Mouse (Mus musculus) frontal cortex, adult (tissue): ENCODE measurements at regions not wholly inside any gene's neighbourhood (a gene's known extent, or its start where the extent isn't known, plus 50 kb on each side); places are given as distances from the start of the nearest gene placed in this dataset.
A peak's percentile ranks its signal among the peaks of the same experiment; 100 is the strongest.

ENCODE experiments used
- ATAC-seq: cut with Nextera tagmentation; 2 replicates; pipeline ENCODE4 v1.9.2; 2017; ENCODE audit warnings: mild to moderate bottlenecking, moderate library complexity, mixed read lengths; ENCODE audit not compliant: low TSS enrichment

- ATAC-seq, result no peak
These were observed 1298.4 kb upstream of the A1bg start for GRCm38 (mm10) chr15:62221024-62221819.

DNA sequence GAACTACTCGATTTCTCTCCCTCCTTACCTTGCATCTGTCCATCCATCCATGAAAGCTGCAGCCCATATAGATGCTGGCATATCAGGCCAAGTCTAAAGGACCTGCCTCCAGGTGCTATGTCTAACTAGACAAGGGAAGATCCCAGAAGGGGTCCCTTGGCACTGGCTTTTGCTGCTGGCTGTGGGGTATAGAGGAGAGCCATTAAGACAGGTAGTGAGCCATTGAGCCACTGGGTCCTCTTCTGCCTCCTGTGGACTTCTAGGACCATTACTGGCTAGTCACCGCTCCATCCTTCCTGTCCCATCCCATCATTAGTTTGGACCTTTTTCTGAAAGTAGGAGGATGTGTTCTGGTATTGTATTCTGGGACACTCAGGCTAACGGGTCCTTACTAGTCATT, 1297.8 kb upstream of the A1bg start:
- ATAC-seq, result no peak

- no peak for ATAC-seq
These were observed 1297.2 kb upstream of the A1bg start for GRCm38 (mm10) chr15:62219934-62220540.

GRCm38 (mm10) chr15:62218346-62219080, 1295.7 kb upstream of the A1bg start:
- ATAC-seq, result no peak

- ATAC-seq, result no peak
These were observed 1294.1 kb upstream of the A1bg start for GRCm38 (mm10) chr15:62216688-62217477.

- ATAC-seq, result 0 out of 2 replicates have a peak, but pooled peaks have one; percentile 20
These were observed 1293.0 kb upstream of the A1bg start for GRCm38 (mm10) chr15:62215616-62216398.

DNA sequence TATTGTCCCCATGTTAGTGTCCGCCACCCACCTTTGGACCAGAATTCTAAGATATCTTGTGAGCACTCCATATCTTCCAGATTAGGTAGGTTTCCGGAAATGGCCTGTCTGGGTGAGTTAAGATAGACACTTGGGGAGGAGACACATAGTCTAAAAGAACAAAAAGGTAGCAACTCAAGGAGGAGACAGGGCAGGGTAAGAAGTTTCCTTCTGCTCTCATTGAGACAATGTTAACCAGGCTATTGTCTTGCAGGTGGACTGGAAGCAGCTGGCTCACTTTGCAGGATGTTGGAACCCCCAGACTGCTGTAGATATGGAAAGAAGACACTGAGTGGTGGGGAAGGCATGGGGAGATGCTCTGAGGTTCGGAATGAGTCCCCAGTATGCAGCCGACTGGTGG, 1291.5 kb upstream of the A1bg start:
- ATAC-seq, result no peak

DNA sequence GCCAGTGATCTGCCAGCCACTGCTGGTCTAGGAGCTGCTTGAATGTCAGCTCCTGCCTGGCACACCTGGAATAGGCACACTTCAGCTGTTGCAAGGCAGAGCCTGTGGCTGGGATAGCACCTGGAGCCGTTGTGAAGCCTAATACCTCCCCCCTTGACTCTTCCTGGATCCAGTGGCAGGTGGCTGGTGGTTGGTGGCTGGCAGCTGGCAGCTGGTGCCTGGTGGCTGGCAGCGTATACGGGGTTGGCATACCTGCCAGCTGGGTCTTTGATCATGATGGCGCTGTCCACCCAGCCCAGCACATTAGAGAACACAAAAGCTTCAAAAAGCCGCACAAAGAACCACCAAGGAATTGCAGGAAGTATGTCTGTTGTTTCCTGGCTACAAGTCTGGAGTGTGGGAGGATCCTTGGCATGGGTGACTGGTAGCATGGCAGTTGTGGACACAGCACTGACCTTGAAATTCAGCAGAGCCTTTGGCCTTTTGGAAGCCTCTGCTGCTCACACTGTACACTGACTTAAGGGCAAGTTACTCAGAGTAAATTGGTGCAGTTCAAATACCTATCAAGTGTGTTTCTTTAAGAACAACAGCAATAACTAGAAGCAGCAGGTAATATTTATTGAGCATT, 1289.6 kb upstream of the A1bg start:
- ATAC-seq, result no peak

- no peak for ATAC-seq
These were observed 1287.2 kb upstream of the A1bg start for GRCm38 (mm10) chr15:62209881-62210481.

DNA sequence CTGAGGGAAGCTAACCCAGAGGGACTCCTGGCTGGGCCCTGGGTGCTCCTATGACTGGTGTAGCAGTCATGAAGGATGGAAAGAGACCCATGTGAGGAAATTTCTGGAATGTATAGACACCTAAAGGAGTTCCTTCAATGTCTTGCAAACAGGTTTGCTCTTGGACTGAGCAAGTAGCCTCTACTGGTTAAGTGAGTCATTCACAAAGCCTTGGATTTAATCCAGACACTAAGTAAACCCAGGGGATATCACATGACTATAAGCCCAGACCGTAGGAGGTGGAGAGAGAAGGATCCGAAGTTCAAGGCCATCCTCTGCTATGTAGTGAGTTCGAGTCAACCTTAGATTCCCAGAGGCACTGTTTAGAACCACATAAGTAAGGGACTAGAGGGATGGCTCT, 1286.5 kb upstream of the A1bg start:
- ATAC-seq, result no peak

DNA sequence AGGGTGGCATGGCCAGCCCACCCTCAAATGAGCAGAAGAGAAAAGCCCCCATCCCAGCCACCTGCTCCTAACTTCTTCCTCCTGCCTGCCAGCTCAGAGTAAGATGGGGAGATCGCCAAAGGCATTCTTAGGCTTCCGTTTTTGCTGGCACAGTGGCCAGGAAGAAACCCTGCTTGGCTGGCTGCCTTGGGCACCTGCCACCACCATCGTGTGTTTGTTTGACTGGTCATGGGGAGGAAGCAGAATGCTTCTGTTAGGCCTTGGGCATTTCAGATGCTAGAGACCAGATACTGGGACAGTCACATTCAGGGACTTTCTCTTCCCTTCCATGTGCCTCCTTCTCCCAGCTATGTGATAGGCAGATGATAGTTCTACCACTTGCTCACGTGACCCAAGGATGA, 1283.7 kb upstream of the A1bg start:
- no peak for ATAC-seq

DNA sequence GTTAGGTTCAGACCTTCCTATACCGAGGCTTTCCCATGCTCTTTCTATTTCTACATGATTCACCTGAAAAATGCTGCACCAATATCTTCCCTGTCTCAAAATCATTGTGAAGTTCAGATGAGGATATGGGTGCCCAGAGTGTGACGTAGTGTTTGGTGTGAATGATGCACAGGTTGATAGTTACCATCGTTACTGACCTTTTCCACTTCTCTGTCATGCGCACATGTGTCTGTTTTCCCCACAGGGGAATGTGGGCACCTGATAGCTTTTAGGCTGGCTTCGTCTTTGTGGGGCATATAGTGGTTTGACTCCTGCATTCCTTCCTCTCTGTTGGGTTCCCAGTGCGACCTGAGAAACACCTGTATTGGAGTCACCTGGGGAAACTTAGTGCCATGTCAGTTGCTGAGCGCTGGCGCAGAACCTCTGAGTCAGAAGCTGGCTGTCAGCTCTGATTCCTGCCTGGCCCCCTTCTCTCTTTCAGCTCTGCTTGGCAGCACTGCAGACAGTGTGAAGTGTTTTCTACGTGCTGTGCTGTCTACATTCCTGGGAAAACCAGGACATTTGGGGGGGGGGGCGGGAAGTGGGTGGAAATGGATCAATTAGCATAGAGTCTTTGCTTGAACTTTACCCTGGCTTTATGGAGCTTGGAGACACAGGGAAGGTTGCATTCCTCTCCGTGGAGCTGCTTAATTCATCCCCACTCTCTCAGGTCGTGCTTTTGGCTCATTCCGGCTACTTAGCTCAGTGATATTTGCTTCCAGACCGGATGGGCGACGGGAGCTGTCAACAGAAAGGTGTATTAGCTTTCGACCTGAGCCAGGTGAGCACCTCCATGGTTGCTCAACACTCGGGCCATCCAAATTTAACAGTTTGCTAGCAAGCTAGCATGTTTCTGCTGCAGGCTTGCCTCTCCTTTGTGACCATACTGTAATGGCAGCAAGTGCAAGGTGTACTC, 1281.4 kb upstream of the A1bg start:
- ATAC-seq, result no peak

DNA sequence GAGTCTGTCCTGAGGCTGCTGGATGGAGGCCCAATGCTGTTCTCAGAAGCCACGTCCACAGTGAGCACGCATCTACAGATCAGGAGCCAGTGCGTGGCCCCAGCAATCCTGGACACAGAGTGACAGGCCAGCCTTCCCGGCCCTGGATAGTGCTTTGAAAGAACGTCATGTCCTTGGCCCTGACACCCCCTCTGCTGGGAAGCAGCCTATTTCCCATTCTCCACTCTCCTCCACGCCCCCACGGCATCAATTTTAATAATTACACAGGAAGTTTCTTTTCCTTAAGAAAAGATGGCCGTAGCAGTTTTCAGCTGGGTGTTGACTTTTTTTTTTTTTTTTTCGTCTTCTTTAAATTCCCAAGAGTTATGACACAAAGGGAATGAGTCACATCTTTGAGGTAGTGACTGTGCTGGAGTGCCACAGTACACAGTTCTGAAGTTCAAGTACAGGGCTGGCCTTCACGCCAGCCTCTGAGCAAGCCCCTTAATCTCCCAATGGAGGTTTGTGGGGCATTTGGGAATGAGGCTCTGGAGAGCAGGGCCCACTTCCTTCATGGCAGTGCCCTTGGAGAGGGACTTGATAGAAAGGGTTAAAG, 1280.1 kb upstream of the A1bg start:
- ATAC-seq, result no peak

GRCm38 (mm10) chr15:62198721-62199120, 1275.9 kb upstream of the A1bg start:
- ATAC-seq, result no peak

- ATAC-seq, result no peak
These were observed 1275.4 kb upstream of the A1bg start for GRCm38 (mm10) chr15:62198194-62198593.

- ATAC-seq, result no peak
These were observed 1272.6 kb upstream of the A1bg start for GRCm38 (mm10) chr15:62195440-62195839.

- peak; percentile 23; the same call in 1 of the 2 replicates for ATAC-seq
These were observed 1269.9 kb upstream of the A1bg start for GRCm38 (mm10) chr15:62192706-62193105.

GRCm38 (mm10) chr15:62191641-62192040, 1268.8 kb upstream of the A1bg start:
- ATAC-seq, result no peak
